Mouse (Mus musculus) cortical plate, adult 2 months (tissue): ENCODE results near the gene Ppcdc.

Experiments
- CTCF ChIP-seq: fragments of 200-500 bp; IDR thresholded peaks from 2 replicates; pipeline ENCODE4 v1.5.1; 2011; ENCODE audit warnings: mild to moderate bottlenecking, control low read depth, low read length; ENCODE audit not compliant: insufficient read depth; ENCODE audit errors: extremely low read depth
- POLR2A ChIP-seq: fragments of 200-500 bp; IDR thresholded peaks from 2 replicates; pipeline ENCODE4 v1.6.1; 2011; ENCODE audit warnings: mild to moderate bottlenecking, low read length, control low read depth; ENCODE audit not compliant: insufficient read depth; ENCODE audit errors: extremely low read depth

GRCm38 (mm10) chr9:57427937-57428336 is 12.0 kb downstream of the Ppcdc start:
- TF ChIP-seq CTCF = no peak
- no peak for TF ChIP-seq POLR2A
